Mouse (Mus musculus): ENCODE data around the gene Crtc3. TPM values are rescaled to one million over a fixed set of nuclear protein-coding genes. Genes with fewer than 3 reads are reported as not detected.

Gene Crtc3
- total RNA-seq, 1 experiment from 2014 or later: 23.1 TPM

- no peak for ATAC-seq (replicated peaks; ENCODE audit: insufficient number of reproducible peaks, low FRiP score, low TSS enrichment, poor library complexity, severe bottlenecking)
Measured at GRCm38 (mm10) chr7:80646093-80647025, 42.3 kb downstream of the Crtc3 start.

- ATAC-seq (replicated peaks; ENCODE audit: insufficient number of reproducible peaks, low FRiP score, low TSS enrichment, poor library complexity, severe bottlenecking): no peak
Measured at GRCm38 (mm10) chr7:80642976-80643666, 45.6 kb downstream of the Crtc3 start.

- ATAC-seq (replicated peaks; ENCODE audit: insufficient number of reproducible peaks, low FRiP score, low TSS enrichment, poor library complexity, severe bottlenecking): no peak
Measured at GRCm38 (mm10) chr7:80642552-80642951, 46.1 kb downstream of the Crtc3 start.

- ATAC-seq (replicated peaks; ENCODE audit: insufficient number of reproducible peaks, low FRiP score, low TSS enrichment, poor library complexity, severe bottlenecking): peak; percentile 55
Measured at GRCm38 (mm10) chr7:80641899-80642298, 46.8 kb downstream of the Crtc3 start.

GRCm38 (mm10) chr7:80641497-80641896 lies 47.2 kb downstream of the Crtc3 start:
- ATAC-seq (replicated peaks; ENCODE audit: insufficient number of reproducible peaks, low FRiP score, low TSS enrichment, poor library complexity, severe bottlenecking): peak; percentile 54

- peak; percentile 23; the same call in 1 of the 2 replicates for ATAC-seq (replicated peaks; ENCODE audit: insufficient number of reproducible peaks, low FRiP score, low TSS enrichment, poor library complexity, severe bottlenecking)
Measured at GRCm38 (mm10) chr7:80639981-80640380, 48.7 kb downstream of the Crtc3 start.

GRCm38 (mm10) chr7:80638460-80638859 lies 50.2 kb downstream of the Crtc3 start:
- ATAC-seq (replicated peaks; ENCODE audit: insufficient number of reproducible peaks, low FRiP score, low TSS enrichment, poor library complexity, severe bottlenecking): no peak

- ATAC-seq (replicated peaks; ENCODE audit: insufficient number of reproducible peaks, low FRiP score, low TSS enrichment, poor library complexity, severe bottlenecking): no peak
Measured at GRCm38 (mm10) chr7:80636953-80637800, 51.5 kb downstream of the Crtc3 start.

GRCm38 (mm10) chr7:80636288-80636952 lies 52.3 kb downstream of the Crtc3 start:
- no peak for ATAC-seq (replicated peaks; ENCODE audit: insufficient number of reproducible peaks, low FRiP score, low TSS enrichment, poor library complexity, severe bottlenecking)

GRCm38 (mm10) chr7:80635866-80636265 lies 52.8 kb downstream of the Crtc3 start:
- ATAC-seq (replicated peaks; ENCODE audit: insufficient number of reproducible peaks, low FRiP score, low TSS enrichment, poor library complexity, severe bottlenecking): no peak

- no peak for ATAC-seq (replicated peaks; ENCODE audit: insufficient number of reproducible peaks, low FRiP score, low TSS enrichment, poor library complexity, severe bottlenecking)
Measured at GRCm38 (mm10) chr7:80634741-80635140, 53.9 kb downstream of the Crtc3 start.

GRCm38 (mm10) chr7:80633635-80634034 lies 55.0 kb downstream of the Crtc3 start:
- ATAC-seq (replicated peaks; ENCODE audit: insufficient number of reproducible peaks, low FRiP score, low TSS enrichment, poor library complexity, severe bottlenecking): no peak

GRCm38 (mm10) chr7:80631993-80632392 lies 56.7 kb downstream of the Crtc3 start:
- no peak for ATAC-seq (replicated peaks; ENCODE audit: insufficient number of reproducible peaks, low FRiP score, low TSS enrichment, poor library complexity, severe bottlenecking)

GRCm38 (mm10) chr7:80631405-80631804 lies 57.3 kb downstream of the Crtc3 start:
- no peak for ATAC-seq (replicated peaks; ENCODE audit: insufficient number of reproducible peaks, low FRiP score, low TSS enrichment, poor library complexity, severe bottlenecking)

- no peak for ATAC-seq (replicated peaks; ENCODE audit: insufficient number of reproducible peaks, low FRiP score, low TSS enrichment, poor library complexity, severe bottlenecking)
Measured at GRCm38 (mm10) chr7:80629369-80629768, 59.3 kb downstream of the Crtc3 start.

- peak; percentile 76 for ATAC-seq (replicated peaks; ENCODE audit: insufficient number of reproducible peaks, low FRiP score, low TSS enrichment, poor library complexity, severe bottlenecking)
Measured at GRCm38 (mm10) chr7:80628708-80629183, 59.9 kb downstream of the Crtc3 start.

- no peak for ATAC-seq (replicated peaks; ENCODE audit: insufficient number of reproducible peaks, low FRiP score, low TSS enrichment, poor library complexity, severe bottlenecking)
Measured at GRCm38 (mm10) chr7:80626943-80627342, 61.7 kb downstream of the Crtc3 start.

- ATAC-seq (replicated peaks; ENCODE audit: insufficient number of reproducible peaks, low FRiP score, low TSS enrichment, poor library complexity, severe bottlenecking): no peak
Measured at GRCm38 (mm10) chr7:80625841-80626240, 62.8 kb downstream of the Crtc3 start.
